In the genomic region with DNA sequence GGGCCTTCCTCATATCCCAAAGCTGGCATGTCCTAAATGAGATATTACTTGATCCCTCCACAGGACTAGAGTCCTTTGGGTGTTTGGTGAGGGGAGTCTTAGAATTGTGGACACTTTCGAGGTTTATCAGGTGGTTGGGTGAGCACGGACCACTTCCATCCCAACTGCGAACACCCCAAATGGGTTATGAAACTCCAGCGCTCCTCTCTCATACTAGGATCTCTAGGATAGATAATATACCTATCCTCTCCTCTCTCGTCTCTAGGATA, we compare ENCODE assay signal across 15 mouse cellular contexts. TPM values are rescaled to one million over a fixed set of nuclear protein-coding genes. Genes with fewer than 3 reads are reported as not detected.
DNase-seq lines count a peak whose midpoint lies in the region; ATAC-seq and TF ChIP-seq lines count a peak whose summit lies in the region.
"Had no signal": no experiment of that assay in that cellular context is flagged by ENCODE, and none has a peak within 500 bp of the region (broad histone marks: within the 10 kb centered on the region; RNA-seq: fewer than 3 reads in every experiment).

No protein-coding gene starts in this region.

- H3K9ac ChIP-seq in forebrain, postnatal 0 days, result no peak overlapping the region
- peak overlapping the region; percentile 73 for H3K9ac ChIP-seq in neural tube, embryonic 13.5 days

- peak overlapping the region; percentile 23; the same call in 1 of the 2 replicates for H3K27ac ChIP-seq in layer of hippocampus, adult 2 months
- H3K27ac ChIP-seq in forebrain, postnatal 0 days (ENCODE audit: low read depth, low read length), result no peak overlapping the region
- peak overlapping the region; percentile 97 for H3K27ac ChIP-seq in midbrain, embryonic 10.5 days (replicated peaks)
- no peak overlapping the region for H3K27ac ChIP-seq in neural tube, embryonic 13.5 days (replicated peaks)
- H3K27ac ChIP-seq: kidney, postnatal 0 days had no signal

- peaks cover 12% of the 10 kb centered on the region; the same call in 1 of the 2 replicates for H3K4me1 ChIP-seq in forebrain, postnatal 0 days (ENCODE audit: insufficient read depth)
- peaks cover 87% of the 10 kb centered on the region for H3K4me1 ChIP-seq in midbrain, embryonic 10.5 days
- peaks cover 75% of the 10 kb centered on the region for H3K4me1 ChIP-seq in neural tube, embryonic 13.5 days (replicated peaks)

- WGBS in forebrain, postnatal 0 days, result 25% methylated on average over 5 of the region's 5 CpGs
- 2% methylated on average over 5 of the region's 5 CpGs for WGBS in midbrain, embryonic 10.5 days
- 5% methylated on average over 5 of the region's 5 CpGs for WGBS in neural tube, embryonic 13.5 days

- peak overlapping the region; percentile 53 for H3K4me3 ChIP-seq in layer of hippocampus, adult 2 months
- H3K4me3 ChIP-seq in forebrain, postnatal 0 days (ENCODE audit: low read depth, low read length), result peak overlapping the region; percentile 21; the same call in 1 of the 2 replicates
- peak overlapping the region; percentile 85 for H3K4me3 ChIP-seq in midbrain, embryonic 10.5 days
- H3K4me3 ChIP-seq in neural tube, embryonic 13.5 days, result peak overlapping the region; percentile 47

- ATAC-seq in forebrain, postnatal 0 days, result no peak
- ATAC-seq in neural tube, embryonic 13.5 days (ENCODE audit: low read depth), result no peak
- ATAC-seq in activated CD4-positive, CD25-positive, alpha-beta regulatory T cell, adult 4 months, result no peak

- no peak for TF ChIP-seq CTCF in layer of hippocampus, adult 2 months (conservative IDR thresholded peaks at IDR 0.05)
- no peak for TF ChIP-seq CTCF in forebrain, postnatal 0 days (IDR thresholded peaks at IDR 0.05; ENCODE audit: low read depth)

- H3K9me3 ChIP-seq in forebrain, postnatal 0 days (ENCODE audit: low read length), result no peaks in the 10 kb centered on the region
- H3K9me3 ChIP-seq in midbrain, embryonic 10.5 days (replicated peaks), result no peaks in the 10 kb centered on the region
- H3K9me3 ChIP-seq in neural tube, embryonic 13.5 days, result no peaks in the 10 kb centered on the region

- no peaks in the 10 kb centered on the region for H3K36me3 ChIP-seq in forebrain, postnatal 0 days (ENCODE audit: insufficient read depth)
- H3K36me3 ChIP-seq in midbrain, embryonic 10.5 days, result peaks cover 36% of the 10 kb centered on the region
- no peaks in the 10 kb centered on the region for H3K36me3 ChIP-seq in neural tube, embryonic 13.5 days

- H3K27me3 ChIP-seq in forebrain, postnatal 0 days (ENCODE audit: insufficient read depth, low read length), result peaks cover 43% of the 10 kb centered on the region
- peaks cover 79% of the 10 kb centered on the region for H3K27me3 ChIP-seq in midbrain, embryonic 10.5 days (ENCODE audit: low read depth, poor library complexity, severe bottlenecking)
- peaks cover 71% of the 10 kb centered on the region for H3K27me3 ChIP-seq in neural tube, embryonic 13.5 days

- peak overlapping the region; percentile 84; the same call in 1 of the 2 replicates for H3K4me2 ChIP-seq in forebrain, postnatal 0 days (ENCODE audit: low read depth)
- H3K4me2 ChIP-seq in neural tube, embryonic 13.5 days, result peak overlapping the region; percentile 77

- DNase-seq in layer of hippocampus, adult 2 months (ENCODE audit: low spot score in 2 of 2), result no peak
- DNase-seq in layer of hippocampus, postnatal 14 days (ENCODE audit: low spot score in 2 of 2), result no peak
- no peak for DNase-seq in forebrain, postnatal 0 days
- DNase-seq in midbrain, embryonic 10.5 days (ENCODE audit: low spot score), result peak; percentile 37
- no peak for DNase-seq in spleen, postnatal 36 days (ENCODE audit: low spot score in 2 of 2)
- DNase-seq in thymus, postnatal 25 days, result no peak
- DNase-seq: adrenal gland, postnatal 36 days; gastrocnemius, postnatal 10 days; thymus, adult 18-20 months had no signal

RNA-seq across cellular contexts. Expression of gene Rfx4, which starts 2.3 kb away (rescaled TPM):
- total RNA-seq in layer of hippocampus, adult 2 months (2021), result 10 to 100 TPM; 10.7 to 12.1 TPM
- total RNA-seq in layer of hippocampus, postnatal 14 days (2021), result 10 to 100 TPM; 13.1 to 15.4 TPM
- total RNA-seq in forebrain, postnatal 0 days (2014; rRNA removed), result 5.2 and 8.1 TPM in 2 replicates
- polyA plus RNA-seq in forebrain, postnatal 0 days (2015; fragmentation: Nextera tagmentation; extraction: Ambion mirVana), result 5.6 and 7.3 TPM in 2 replicates
- 61.8 and 70.6 TPM in 2 replicates for polyA plus RNA-seq in midbrain, embryonic 10.5 days (2016; fragmentation: Nextera tagmentation; extraction: Ambion mirVana)
- 21.8 and 22.7 TPM in 2 replicates for polyA plus RNA-seq in neural tube, embryonic 13.5 days (2015; fragmentation: Nextera tagmentation; extraction: Ambion mirVana)
- not detected for polyA plus RNA-seq in activated CD4-positive, CD25-positive, alpha-beta regulatory T cell, adult 4 months (2017; shearing (Covaris generic))
- total RNA-seq: adrenal gland, postnatal 36 days; common myeloid progenitor, adult 5-6 weeks had no signal
- polyA plus RNA-seq: heart, embryonic 14.5 days; spleen, adult 2 months had no signal

Comparison
In these comparisons a context has a peak if more than half of its experiments do, and no peak if none do; other contexts are left out.
1. H3K27ac ChIP-seq: peak in layer of hippocampus, adult 2 months (single experiment) and midbrain, embryonic 10.5 days (single experiment); none in forebrain, postnatal 0 days (single experiment) and neural tube, embryonic 13.5 days (single experiment).
2. H3K4me3 ChIP-seq: peak in every context shown above with its lines; median percentile 85 in midbrain, embryonic 10.5 days; 53 in layer of hippocampus, adult 2 months; 47 in neural tube, embryonic 13.5 days; 21 in forebrain, postnatal 0 days.